Mouse (Mus musculus) heart, embryonic 15.5 days (tissue): Measurements from ENCODE around the gene Gemin5. TPM values are rescaled to one million over a fixed set of nuclear protein-coding genes. Genes with fewer than 3 reads are reported as not detected.

Experiments used
- ATAC-seq: fragments of 200-750 bp; cut with Nextera tagmentation; replicated peaks from 2 replicates; pipeline ENCODE4 v1.8.0; 2017; ENCODE audit warnings: low read depth, moderate TSS enrichment; ENCODE audit not compliant: insufficient number of reproducible peaks, insufficient read depth, low FRiP score
- H3K27ac ChIP-seq: fragments of 300-500 bp; sonication (generic); 2 replicates; pipeline ENCODE4 v1.5.1; 2015; ENCODE audit warnings: mild to moderate bottlenecking, inconsistent platforms
- H3K27me3 ChIP-seq: fragments of 300-500 bp; sonication (generic); 2 replicates; pipeline ENCODE4 v1.6.1; 2015; ENCODE audit warnings: inconsistent platforms
- H3K36me3 ChIP-seq: fragments of 300-500 bp; sonication (generic); 2 replicates; pipeline ENCODE4 v1.6.1; 2015; ENCODE audit warnings: mild to moderate bottlenecking, inconsistent platforms
- H3K4me1 ChIP-seq: fragments of 300-500 bp; sonication (generic); replicated peaks from 2 replicates; pipeline ENCODE4 v1.6.1; 2015; ENCODE audit warnings: inconsistent platforms
- H3K4me2 ChIP-seq: fragments of 300-500 bp; sonication (generic); 2 replicates; pipeline ENCODE4 v1.6.1; 2015; ENCODE audit warnings: inconsistent platforms, mild to moderate bottlenecking, moderate library complexity
- H3K4me3 ChIP-seq: fragments of 300-500 bp; sonication (generic); 2 replicates; pipeline ENCODE4 v1.5.1; 2015; ENCODE audit warnings: mild to moderate bottlenecking, inconsistent platforms
- H3K9ac ChIP-seq: fragments of 300-500 bp; sonication (generic); 2 replicates; pipeline ENCODE4 v1.6.1; 2015; ENCODE audit warnings: mild to moderate bottlenecking, inconsistent platforms
- H3K9me3 ChIP-seq: fragments of 300-500 bp; sonication (generic); replicated peaks from 2 replicates; pipeline ENCODE4 v1.6.1; 2016; ENCODE audit warnings: inconsistent platforms
- WGBS: fragments of 180-500 bp; shearing (Covaris S2); methylation state at CpG from one replicate; pipeline ENCODE4 v1.1.7; 2015; ENCODE audit warnings: mixed read lengths; 5-methylcytosine and 5-hydroxymethylcytosine counted together
- polyA plus RNA-seq: library from polyadenylated mRNA; unstranded; fragments of >200 nt; fragmentation: Nextera tagmentation; extraction: Ambion mirVana; gene quantifications from 2 replicates; pipeline ENCODE4 v1.2.1, GENCODE M21; 2015

Gene Gemin5
- polyA plus RNA-seq, 1 experiment from 2014 or later = 9.6 TPM

- ATAC-seq = no peak
- Histone ChIP-seq H3K9me3 (no peaks in the 10 kb centered on the region), H3K27ac (peak overlapping the region; percentile 74), H3K4me3 (peak overlapping the region; percentile 88), H3K27me3 (no peaks in the 10 kb centered on the region), H3K4me2 (peak overlapping the region; percentile 91), H3K4me1 (peaks cover 22% of the 10 kb centered on the region), H3K9ac (peak overlapping the region; percentile 73), H3K36me3 (peaks cover 36% of the 10 kb centered on the region)
- 0% methylated on average over 8 of the region's 8 CpGs for WGBS
Measured at GRCm38 (mm10) chr11:58167822-58168166, 545 bp downstream of the Gemin5 start.

GRCm38 (mm10) chr11:58165072-58165471 is 3.3 kb downstream of the Gemin5 start:
- Histone ChIP-seq H3K4me2 (no peak overlapping the region), H3K4me1 (peaks cover 10% of the 10 kb centered on the region; the same call in 1 of the 2 replicates), H3K27ac (no peak overlapping the region), H3K9me3 (no peaks in the 10 kb centered on the region), H3K4me3 (no peak overlapping the region), H3K36me3 (peaks cover 44% of the 10 kb centered on the region), H3K9ac (no peak overlapping the region), H3K27me3 (no peaks in the 10 kb centered on the region)
- WGBS = 92% methylated on average over 2 of the region's 2 CpGs
- no peak for ATAC-seq

- WGBS = 70% methylated on average over 3 of the region's 3 CpGs
- H3K27ac ChIP-seq = no peak overlapping the region
- H3K36me3 ChIP-seq = peaks cover 45% of the 10 kb centered on the region
- no peak overlapping the region for H3K4me3 ChIP-seq
- H3K27me3 ChIP-seq = no peaks in the 10 kb centered on the region
- no peak overlapping the region for H3K4me2 ChIP-seq
- no peaks in the 10 kb centered on the region for H3K4me1 ChIP-seq
- no peak overlapping the region for H3K9ac ChIP-seq
- no peaks in the 10 kb centered on the region for H3K9me3 ChIP-seq
- no peak for ATAC-seq
Measured at GRCm38 (mm10) chr11:58156871-58157270, 11.5 kb downstream of the Gemin5 start.

DNA sequence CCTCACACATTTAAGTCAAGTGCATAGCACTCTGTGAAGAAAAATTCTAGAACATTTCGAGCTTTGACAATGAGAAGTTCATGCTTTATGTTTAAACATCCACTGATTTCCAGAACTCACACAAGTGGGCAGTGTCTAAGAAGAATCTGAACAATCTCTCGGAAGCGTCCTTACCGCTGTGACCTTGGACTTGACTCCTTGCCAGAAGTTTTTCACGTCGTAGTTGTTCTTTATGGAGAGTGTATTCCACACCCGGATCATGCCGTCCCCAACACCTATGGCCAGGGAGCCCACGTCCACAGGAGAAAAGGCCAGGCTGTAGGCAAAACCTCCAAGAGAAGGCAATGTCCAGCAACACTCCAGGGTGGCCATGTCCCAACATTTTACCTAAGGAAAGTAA is 12.9 kb downstream of the Gemin5 start:
- Histone ChIP-seq H3K27ac (no peak overlapping the region), H3K9me3 (no peaks in the 10 kb centered on the region), H3K4me1 (no peaks in the 10 kb centered on the region), H3K27me3 (no peaks in the 10 kb centered on the region), H3K9ac (no peak overlapping the region), H3K4me2 (no peak overlapping the region), H3K4me3 (no peak overlapping the region), H3K36me3 (peaks cover 49% of the 10 kb centered on the region)
- 53% methylated on average over 9 of the region's 9 CpGs for WGBS
- no peak for ATAC-seq

DNA sequence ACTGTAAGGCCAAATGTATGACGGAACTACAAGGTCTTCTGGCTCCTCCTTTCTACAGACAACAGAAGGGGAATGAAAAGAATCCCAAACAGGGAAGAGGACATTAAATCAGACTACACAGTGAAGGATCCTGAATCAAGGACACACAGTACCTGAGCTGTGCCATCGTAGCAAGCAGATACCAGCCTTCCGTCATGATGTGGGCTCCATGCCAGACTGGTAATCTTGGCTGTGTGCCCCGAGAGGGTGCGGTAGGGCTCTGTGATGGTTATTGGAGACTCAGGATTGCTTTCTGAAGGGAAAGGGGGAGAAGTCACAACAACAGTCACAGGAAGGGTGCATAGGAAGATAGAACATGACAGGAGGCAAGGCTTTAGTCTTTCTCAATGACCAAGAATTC is 22.1 kb downstream of the Gemin5 start:
- no peak for ATAC-seq
- H3K4me1 ChIP-seq = 0 out of 2 replicates have a peak, but pooled peaks cover 6% of the 10 kb centered on the region
- 52% methylated on average over 5 of the region's 5 CpGs for WGBS
- H3K9me3 ChIP-seq = no peaks in the 10 kb centered on the region
- H3K9ac ChIP-seq = no peak overlapping the region
- no peaks in the 10 kb centered on the region for H3K27me3 ChIP-seq
- no peak overlapping the region for H3K27ac ChIP-seq
- no peak overlapping the region for H3K4me2 ChIP-seq
- peaks cover 58% of the 10 kb centered on the region for H3K36me3 ChIP-seq
- H3K4me3 ChIP-seq = no peak overlapping the region

DNA sequence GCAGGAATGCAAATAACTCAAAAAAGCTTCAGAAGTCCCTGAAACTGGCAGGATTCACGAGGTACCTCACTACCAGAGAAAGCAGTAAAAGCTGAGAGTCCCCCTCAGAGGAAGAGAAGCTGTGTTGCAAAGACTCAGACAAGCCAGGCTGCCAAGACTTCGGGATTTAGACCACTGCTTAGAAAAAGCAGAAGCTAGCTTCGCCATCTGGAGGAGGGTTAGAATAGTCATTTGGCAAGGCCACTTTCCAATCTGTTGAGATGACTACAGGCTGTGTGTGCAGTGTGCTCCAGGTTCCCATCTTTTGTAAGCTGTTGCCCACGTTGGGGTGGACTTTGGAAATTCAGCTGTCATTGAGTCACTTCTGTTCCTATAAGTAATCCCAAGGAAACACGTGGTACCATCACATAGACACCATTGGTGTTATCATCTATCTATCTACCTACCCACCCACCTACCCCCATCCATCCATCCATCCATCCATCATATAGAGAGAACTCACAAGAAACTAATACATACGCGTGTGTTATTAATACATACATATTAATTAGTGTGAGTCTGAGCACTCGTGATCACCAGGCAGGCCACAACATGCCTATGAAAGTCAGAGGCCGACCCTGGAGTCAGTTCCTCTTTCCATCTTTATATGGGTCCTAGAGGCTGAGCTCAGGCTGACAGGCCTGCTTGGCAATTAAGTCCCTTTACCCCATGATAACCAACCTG is 24.5 kb downstream of the Gemin5 start:
- H3K9me3 ChIP-seq = no peaks in the 10 kb centered on the region
- H3K27ac ChIP-seq = no peak overlapping the region
- 0 out of 2 replicates have a peak, but pooled peaks cover 6% of the 10 kb centered on the region for H3K4me1 ChIP-seq
- peaks cover 63% of the 10 kb centered on the region for H3K36me3 ChIP-seq
- no peak for ATAC-seq
- no peaks in the 10 kb centered on the region for H3K27me3 ChIP-seq
- 89% methylated on average over 9 of the region's 9 CpGs for WGBS
- H3K4me2 ChIP-seq = no peak overlapping the region
- no peak overlapping the region for H3K4me3 ChIP-seq
- H3K9ac ChIP-seq = no peak overlapping the region

GRCm38 (mm10) chr11:58139466-58139865 is 28.9 kb downstream of the Gemin5 start:
- 56% methylated on average over 3 of the region's 3 CpGs for WGBS
- H3K27ac ChIP-seq = no peak overlapping the region
- H3K9ac ChIP-seq = no peak overlapping the region
- H3K36me3 ChIP-seq = peaks cover 72% of the 10 kb centered on the region
- no peaks in the 10 kb centered on the region for H3K4me1 ChIP-seq
- H3K27me3 ChIP-seq = no peaks in the 10 kb centered on the region
- no peak overlapping the region for H3K4me2 ChIP-seq
- no peaks in the 10 kb centered on the region for H3K9me3 ChIP-seq
- H3K4me3 ChIP-seq = no peak overlapping the region
- no peak for ATAC-seq

DNA sequence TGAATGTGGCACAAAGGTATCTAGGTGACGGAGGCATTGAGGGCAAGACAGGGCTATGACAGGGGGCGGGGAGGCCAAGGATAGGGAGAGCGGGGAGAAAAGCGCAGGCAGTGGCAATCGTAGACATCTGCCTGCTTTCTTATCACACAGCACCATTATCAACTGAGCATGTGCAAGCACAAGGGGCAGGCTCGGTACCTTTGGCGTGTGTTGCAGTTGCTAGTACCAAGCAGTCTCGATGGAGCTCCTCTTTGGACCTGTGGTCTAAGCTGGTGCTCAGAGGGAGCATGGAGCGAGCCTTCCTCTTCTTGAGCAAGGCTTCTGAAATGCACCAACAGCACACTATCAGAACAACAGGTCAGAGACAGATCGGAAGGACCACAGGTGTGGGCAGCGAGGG is 29.5 kb downstream of the Gemin5 start:
- no peak overlapping the region for H3K27ac ChIP-seq
- ATAC-seq = no peak
- no peaks in the 10 kb centered on the region for H3K27me3 ChIP-seq
- no peaks in the 10 kb centered on the region for H3K4me1 ChIP-seq
- no peaks in the 10 kb centered on the region for H3K9me3 ChIP-seq
- H3K4me2 ChIP-seq = no peak overlapping the region
- H3K36me3 ChIP-seq = peaks cover 72% of the 10 kb centered on the region
- 83% methylated on average over 11 of the region's 11 CpGs for WGBS
- no peak overlapping the region for H3K4me3 ChIP-seq
- H3K9ac ChIP-seq = no peak overlapping the region

GRCm38 (mm10) chr11:58136677-58137076 is 31.7 kb downstream of the Gemin5 start:
- peaks cover 87% of the 10 kb centered on the region for H3K36me3 ChIP-seq
- ATAC-seq = no peak
- WGBS = 88% methylated on average over 6 of the region's 6 CpGs

DNA sequence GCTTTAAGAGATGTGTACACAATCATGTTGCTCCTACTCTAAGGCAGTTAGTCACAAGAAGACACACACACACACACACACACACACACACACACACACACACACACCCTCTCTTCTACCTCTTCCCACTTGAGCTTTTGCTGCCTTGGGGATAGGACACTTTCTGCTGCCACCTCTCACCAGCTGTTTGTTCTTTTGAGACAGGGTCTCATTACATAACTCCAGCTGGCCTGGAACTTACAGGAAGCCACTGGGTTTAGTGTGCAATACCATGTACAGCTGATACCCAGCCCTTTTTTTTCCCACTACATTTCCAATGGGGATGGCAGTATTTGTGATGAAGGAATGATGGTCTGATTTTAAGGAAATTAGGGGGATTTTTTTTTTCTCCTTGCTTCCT is 33.0 kb downstream of the Gemin5 start:
- H3K27me3 ChIP-seq = no peaks in the 10 kb centered on the region
- H3K27ac ChIP-seq = no peak overlapping the region
- no peak for ATAC-seq
- no peak overlapping the region for H3K4me3 ChIP-seq
- H3K9me3 ChIP-seq = no peaks in the 10 kb centered on the region
- no peaks in the 10 kb centered on the region for H3K4me1 ChIP-seq
- H3K9ac ChIP-seq = no peak overlapping the region
- H3K36me3 ChIP-seq = peaks cover 84% of the 10 kb centered on the region
- H3K4me2 ChIP-seq = no peak overlapping the region

More at GRCm38 (mm10) chr11:58136677-58137076, 31.7 kb downstream of the Gemin5 start:
- H3K4me2 ChIP-seq = no peak overlapping the region
- no peak overlapping the region for H3K4me3 ChIP-seq
- no peaks in the 10 kb centered on the region for H3K4me1 ChIP-seq
- no peaks in the 10 kb centered on the region for H3K27me3 ChIP-seq
- H3K9ac ChIP-seq = no peak overlapping the region
- no peaks in the 10 kb centered on the region for H3K9me3 ChIP-seq
- H3K27ac ChIP-seq = no peak overlapping the region

DNA sequence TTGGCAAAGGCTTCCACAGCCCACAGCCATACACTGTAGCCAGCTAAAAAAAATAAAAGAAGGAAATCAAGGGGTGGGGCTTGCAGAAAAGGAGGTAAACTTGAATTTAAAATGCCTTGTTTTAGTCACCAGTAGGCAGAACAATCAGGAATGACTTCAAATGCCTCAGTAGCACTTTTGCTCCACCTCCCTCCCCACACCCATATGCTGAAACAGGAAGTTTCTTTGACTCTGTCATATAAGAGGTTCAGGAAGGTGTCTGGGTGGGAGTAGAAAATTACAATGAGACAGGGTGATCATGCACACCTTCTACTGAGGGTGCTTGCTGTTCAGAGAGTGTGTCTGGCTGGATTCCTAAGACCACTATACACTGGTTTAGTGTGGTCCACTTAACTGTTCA is 33.5 kb downstream of the Gemin5 start:
- Histone ChIP-seq H3K9me3 (no peaks in the 10 kb centered on the region), H3K36me3 (peaks cover 85% of the 10 kb centered on the region), H3K4me1 (no peaks in the 10 kb centered on the region), H3K27me3 (no peaks in the 10 kb centered on the region), H3K4me3 (no peak overlapping the region), H3K9ac (no peak overlapping the region), H3K27ac (no peak overlapping the region), H3K4me2 (no peak overlapping the region)
- no peak for ATAC-seq

- no peak for ATAC-seq
- H3K9me3 ChIP-seq = no peaks in the 10 kb centered on the region
- no peaks in the 10 kb centered on the region for H3K4me1 ChIP-seq
- no peak overlapping the region for H3K27ac ChIP-seq
- H3K36me3 ChIP-seq = peaks cover 84% of the 10 kb centered on the region
- H3K27me3 ChIP-seq = no peaks in the 10 kb centered on the region
- no peak overlapping the region for H3K4me2 ChIP-seq
- no peak overlapping the region for H3K9ac ChIP-seq
- WGBS = 94% methylated on average over 3 of the region's 3 CpGs
- H3K4me3 ChIP-seq = no peak overlapping the region
Measured at GRCm38 (mm10) chr11:58132026-58132425, 36.3 kb downstream of the Gemin5 start.
